Mouse (Mus musculus) liver, adult (tissue): ENCODE measurements around the gene Tmem11.

Experiments
- GATA4 ChIP-seq: IDR thresholded peaks from 2 replicates; pipeline ENCODE4 v1.6.1; 2014; ENCODE audit warnings: mild to moderate bottlenecking, low read length; ENCODE audit not compliant: insufficient replicate concordance

Tmem11 gene

GRCm38 (mm10) chr11:60856587-60856986 lies 22.5 kb downstream of the Tmem11 start:
- no peak for TF ChIP-seq GATA4

- TF ChIP-seq GATA4, result no peak
These were observed 33.7 kb downstream of the Tmem11 start for GRCm38 (mm10) chr11:60845415-60845814.

GRCm38 (mm10) chr11:60843412-60843811 lies 35.7 kb downstream of the Tmem11 start:
- no peak for TF ChIP-seq GATA4

- TF ChIP-seq GATA4, result no peak
These were observed 37.4 kb downstream of the Tmem11 start for GRCm38 (mm10) chr11:60841467-60842200.

GRCm38 (mm10) chr11:60837644-60838406 lies 41.2 kb downstream of the Tmem11 start:
- TF ChIP-seq GATA4, result no peak

- no peak for TF ChIP-seq GATA4
These were observed 42.2 kb downstream of the Tmem11 start for GRCm38 (mm10) chr11:60836897-60837296.

- no peak for TF ChIP-seq GATA4
These were observed 48.5 kb downstream of the Tmem11 start, which contains the start of gene Dhrs7b for GRCm38 (mm10) chr11:60830433-60831052. Gene Dhrs7b (plus strand): TSS chr11:60830631.

- TF ChIP-seq GATA4, result no peak
These were observed 50.2 kb downstream of the Tmem11 start for GRCm38 (mm10) chr11:60828903-60829302.

- no peak for TF ChIP-seq GATA4
These were observed 51.7 kb downstream of the Tmem11 start for GRCm38 (mm10) chr11:60827241-60827945.

- TF ChIP-seq GATA4, result no peak
These were observed 52.4 kb downstream of the Tmem11 start for GRCm38 (mm10) chr11:60826700-60827099.

- no peak for TF ChIP-seq GATA4
These were observed 53.9 kb downstream of the Tmem11 start for GRCm38 (mm10) chr11:60825191-60825590.

- TF ChIP-seq GATA4, result no peak
These were observed 55.3 kb downstream of the Tmem11 start for GRCm38 (mm10) chr11:60823771-60824170.

- no peak for TF ChIP-seq GATA4
These were observed 62.7 kb downstream of the Tmem11 start for GRCm38 (mm10) chr11:60816398-60816797.
